Mouse (Mus musculus): ENCODE data around the gene Chmp6. TPM values are rescaled to one million over a fixed set of nuclear protein-coding genes. Genes with fewer than 3 reads are reported as not detected.

The Chmp6 gene
- total and polyA plus RNA-seq, 3 experiments: 58.3 to 76.7 TPM; not detected in 1

- peaks cover 0 to 22% of the 10 kb centered on the region in 2 experiments; a peak in 2 of 4 replicates for H3K36me3 ChIP-seq (ENCODE audit: control insufficient read depth in 1 of 2, insufficient read depth in 2 of 2, low read length in 2 of 2)
- peaks cover 17 to 33% of the 10 kb centered on the region in 2 experiments for H3K4me1 ChIP-seq (ENCODE audit: control insufficient read depth in 1 of 2, insufficient read depth in 2 of 2, low read length in 2 of 2)
- no peak overlapping the region for H3K27ac ChIP-seq (ENCODE audit: control insufficient read depth, low read depth, low read length)
- H3K9ac ChIP-seq (ENCODE audit: control insufficient read depth, low read depth, low read length, poor library complexity, severe bottlenecking): no peak overlapping the region
- H3K4me3 ChIP-seq (ENCODE audit: control insufficient read depth in 1 of 2, insufficient read depth in 1 of 2, low read depth in 2 of 2, low read length in 2 of 2): no peak overlapping the region
- no peak for DNase-seq (ENCODE audit: low read depth, low spot score)
- TF ChIP-seq EP300 (IDR thresholded peaks at IDR 0.05; ENCODE audit: low read depth in 1 of 2, low read length in 2 of 2) (no peak), MXI1 (IDR thresholded peaks at IDR 0.05; ENCODE audit: low read depth, low read length) (no peak), MYB (IDR thresholded peaks at IDR 0.05; ENCODE audit: low read depth, low read length) (no peak), MEF2A (IDR thresholded peaks at IDR 0.05; ENCODE audit: extremely low read depth, insufficient replicate concordance, low read depth, low read length, poor library complexity, severe bottlenecking) (no peak)
- H3K9me3 ChIP-seq (replicated peaks; ENCODE audit: insufficient read depth, low read length): no peaks in the 10 kb centered on the region
- H3K27me3 ChIP-seq (ENCODE audit: control insufficient read depth in 1 of 2, insufficient read depth in 2 of 2, low read length in 2 of 2): no peaks in the 10 kb centered on the region
- H3K79me2 ChIP-seq (ENCODE audit: control insufficient read depth, insufficient read depth, low read length, poor library complexity): peaks cover 24% of the 10 kb centered on the region
These were observed 35.1 kb downstream of the Chmp6 start for GRCm38 (mm10) chr11:119948305-119948704.

- Histone ChIP-seq H3K9me3 (replicated peaks; ENCODE audit: insufficient read depth, low read length) (no peaks in the 10 kb centered on the region), H3K27ac (ENCODE audit: control insufficient read depth, low read depth, low read length) (no peak overlapping the region), H3K79me2 (ENCODE audit: control insufficient read depth, insufficient read depth, low read length, poor library complexity) (peaks cover 21% of the 10 kb centered on the region), H3K9ac (ENCODE audit: control insufficient read depth, low read depth, low read length, poor library complexity, severe bottlenecking) (no peak overlapping the region), H3K4me1 (ENCODE audit: control insufficient read depth in 1 of 2, insufficient read depth in 2 of 2, low read length in 2 of 2) (peaks cover 21 to 35% of the 10 kb centered on the region in 2 experiments), H3K27me3 (ENCODE audit: control insufficient read depth in 1 of 2, insufficient read depth in 2 of 2, low read length in 2 of 2) (no peaks in the 10 kb centered on the region), H3K36me3 (ENCODE audit: control insufficient read depth in 1 of 2, insufficient read depth in 2 of 2, low read length in 2 of 2) (peaks cover 0 to 27% of the 10 kb centered on the region in 2 experiments; a peak in 2 of 4 replicates), H3K4me3 (ENCODE audit: control insufficient read depth in 1 of 2, insufficient read depth in 1 of 2, low read depth in 2 of 2, low read length in 2 of 2) (no peak overlapping the region)
- TF ChIP-seq CTCF (IDR thresholded peaks at IDR 0.05 in 2 of 3, conservative IDR thresholded peaks at IDR 0.05 in 1 of 3; ENCODE audit: control insufficient read depth in 1 of 3, insufficient read depth in 1 of 3, low read depth in 2 of 3, low read length in 3 of 3, poor library complexity in 1 of 3, severe bottlenecking in 1 of 3) (no peak), USF1 (IDR thresholded peaks at IDR 0.05; ENCODE audit: low read depth, low read length) (no peak), TCF12 (IDR thresholded peaks at IDR 0.05; ENCODE audit: low read depth, low read length) (no peak), RAD21 (IDR thresholded peaks at IDR 0.05; ENCODE audit: low read depth, low read length) (no peak), TBP (IDR thresholded peaks at IDR 0.05; ENCODE audit: low read depth, low read length) (no peak), ZNF384 (IDR thresholded peaks at IDR 0.05; ENCODE audit: low read depth, low read length) (no peak), NRF1 (IDR thresholded peaks at IDR 0.05; ENCODE audit: insufficient read depth, low read depth, low read length, poor library complexity, severe bottlenecking) (no peak), UBTF (IDR thresholded peaks at IDR 0.05; ENCODE audit: borderline replicate concordance, insufficient read depth, low read depth, low read length) (no peak), MAFK (IDR thresholded peaks at IDR 0.05; ENCODE audit: borderline replicate concordance, low read depth, low read length) (no peak), BHLHE40 (IDR thresholded peaks at IDR 0.05; ENCODE audit: borderline replicate concordance, low read depth, low read length) (no peak), POLR2A (IDR thresholded peaks at IDR 0.05; ENCODE audit: control insufficient read depth in 1 of 2, insufficient read depth in 1 of 2, low read depth in 1 of 2, low read length in 2 of 2, poor library complexity in 1 of 2) (no peak)
- DNase-seq (ENCODE audit: low read depth, low spot score): no peak
These were observed 35.6 kb downstream of the Chmp6 start for GRCm38 (mm10) chr11:119948803-119949202.
